Mouse (Mus musculus): ENCODE measurements around the gene Mrs2.
"Not testable (repeated sequence)": the region's sequence is repeated elsewhere in the genome, so short reads cannot be mapped to it uniquely, and the experiment has no call there.

The Mrs2 gene

GRCm38 (mm10) chr13:24976384-24976783 lies 43.8 kb downstream of the Mrs2 start:
- no peak for DNase-seq

GRCm38 (mm10) chr13:24971776-24972175 lies 48.4 kb downstream of the Mrs2 start:
- DNase-seq, result not testable (repeated sequence)

GRCm38 (mm10) chr13:24965846-24966201 lies 54.4 kb downstream of the Mrs2 start:
- no peak for DNase-seq

GRCm38 (mm10) chr13:24965130-24965845 lies 54.9 kb downstream of the Mrs2 start:
- DNase-seq, result no peak

GRCm38 (mm10) chr13:24962119-24962518 lies 58.1 kb downstream of the Mrs2 start:
- no peak for DNase-seq

- DNase-seq, result no peak
These were observed 60.1 kb downstream of the Mrs2 start for GRCm38 (mm10) chr13:24960084-24960483.

GRCm38 (mm10) chr13:24958671-24959070 lies 61.5 kb downstream of the Mrs2 start:
- DNase-seq, result no peak

GRCm38 (mm10) chr13:24955500-24955899 lies 64.7 kb downstream of the Mrs2 start:
- no peak for DNase-seq

GRCm38 (mm10) chr13:24955091-24955490 lies 65.1 kb downstream of the Mrs2 start:
- DNase-seq, result no peak

- DNase-seq, result no peak
These were observed 67.5 kb downstream of the Mrs2 start for GRCm38 (mm10) chr13:24952659-24953058.

- DNase-seq, result no peak
These were observed 71.3 kb downstream of the Mrs2 start for GRCm38 (mm10) chr13:24948870-24949269.

GRCm38 (mm10) chr13:24947158-24947557 lies 73.0 kb downstream of the Mrs2 start:
- DNase-seq, result no peak

GRCm38 (mm10) chr13:24945567-24945966 lies 74.6 kb downstream of the Mrs2 start:
- DNase-seq, result peak; percentile 32

GRCm38 (mm10) chr13:24943303-24943702 lies 76.9 kb downstream of the Mrs2 start:
- DNase-seq, result no peak

GRCm38 (mm10) chr13:24942512-24943282 lies 77.5 kb downstream of the Mrs2 start, which contains the start of gene Gpld1:
Gene Gpld1 (plus strand): TSS chr13:24943152.
- no peak for DNase-seq

GRCm38 (mm10) chr13:24939472-24939871 lies 80.7 kb downstream of the Mrs2 start:
- no peak for DNase-seq

GRCm38 (mm10) chr13:24938683-24939082 lies 81.5 kb downstream of the Mrs2 start:
- peak; percentile 89 for DNase-seq

GRCm38 (mm10) chr13:24937839-24938166 lies 82.4 kb downstream of the Mrs2 start:
- no peak for DNase-seq
